Mouse (Mus musculus) MEL (cell line): ENCODE measurements at regions not wholly inside any gene's neighbourhood (a gene's known extent, or its start where the extent isn't known, plus 50 kb on each side); places are given as distances from the start of the nearest gene placed in this dataset.

Experiments
- DNase-seq: peaks from one replicate; pipeline ENCODE4 v3.0.0; 2011; ENCODE audit warnings: low read depth, low spot score
- H3K27ac ChIP-seq: 2 replicates; pipeline ENCODE4 v1.5.1; 2012; ENCODE audit warnings: low read depth, mild to moderate bottlenecking, control low read depth, low read length, moderate library complexity; ENCODE audit not compliant: control insufficient read depth
- H3K27me3 ChIP-seq, 2 experiments: fragments of 150-350 bp in 1 of 2; sonication (generic) in 1 of 2; 2 replicates each; pipeline ENCODE4 v1.6.1; 2012; ENCODE audit warnings: low read length in 2 of 2, mild to moderate bottlenecking in 2 of 2, improper control_type of control experiment in 1 of 2, moderate library complexity in 1 of 2; ENCODE audit not compliant: insufficient read depth in 2 of 2, control insufficient read depth in 1 of 2
- H3K36me3 ChIP-seq, 2 experiments: 2 replicates each; pipeline ENCODE4 v1.6.1; 2012 to 2014; ENCODE audit warnings: low read length in 2 of 2, improper control_type of control experiment in 1 of 2, inconsistent platforms in 1 of 2, mild to moderate bottlenecking in 1 of 2; ENCODE audit not compliant: insufficient read depth in 2 of 2, control insufficient read depth in 1 of 2
- H3K4me1 ChIP-seq, 2 experiments: fragments of 150-350 bp in 1 of 2; sonication (generic) in 1 of 2; 2 replicates each; pipeline ENCODE4 v1.6.1; 2012; ENCODE audit warnings: low read length in 2 of 2, improper control_type of control experiment in 1 of 2, mild to moderate bottlenecking in 1 of 2; ENCODE audit not compliant: insufficient read depth in 2 of 2, control insufficient read depth in 1 of 2
- H3K4me3 ChIP-seq, 2 experiments: fragments of 150-350 bp in 1 of 2; sonication (generic) in 1 of 2; 2 replicates each; pipeline ENCODE4 v1.5.1; 2012; ENCODE audit warnings: low read depth in 2 of 2, low read length in 2 of 2, mild to moderate bottlenecking in 2 of 2, moderate library complexity in 2 of 2, control low read depth in 1 of 2, improper control_type of control experiment in 1 of 2; ENCODE audit not compliant: control insufficient read depth in 1 of 2, insufficient read depth in 1 of 2
- H3K79me2 ChIP-seq: 2 replicates; pipeline ENCODE4 v1.6.1; 2012; ENCODE audit warnings: mild to moderate bottlenecking, low read length, moderate library complexity; ENCODE audit not compliant: control insufficient read depth, poor library complexity, insufficient read depth
- H3K9ac ChIP-seq: 2 replicates; pipeline ENCODE4 v1.6.1; 2012; ENCODE audit warnings: low read depth, mild to moderate bottlenecking, control low read depth, low read length, moderate library complexity; ENCODE audit not compliant: control insufficient read depth, poor library complexity, severe bottlenecking
- H3K9me3 ChIP-seq: fragments of 150-350 bp; sonication (generic); replicated peaks from 2 replicates; pipeline ENCODE4 v1.6.1; 2012; ENCODE audit warnings: mild to moderate bottlenecking, low read length, improper control_type of control experiment, moderate library complexity; ENCODE audit not compliant: insufficient read depth
- BHLHE40 ChIP-seq: IDR thresholded peaks from 2 replicates; pipeline ENCODE4 v1.6.1; 2012; ENCODE audit warnings: low read depth, mild to moderate bottlenecking, inconsistent platforms, low read length, improper control_type of control experiment, borderline replicate concordance
- CHD1 ChIP-seq: IDR thresholded peaks from 2 replicates; pipeline ENCODE4 v1.6.1; 2012; ENCODE audit warnings: low read depth, mild to moderate bottlenecking, inconsistent platforms, low read length, improper control_type of control experiment
- CHD2 ChIP-seq: IDR thresholded peaks from 2 replicates; pipeline ENCODE4 v1.6.1; 2011; ENCODE audit warnings: low read length, improper control_type of control experiment
- CTCF ChIP-seq, 3 experiments: IDR thresholded peaks in 2 of 3; conservative IDR thresholded peaks in 1 of 3; 2 replicates each; pipeline ENCODE4 v1.5.1; 2011 to 2012; ENCODE audit warnings: low read length in 3 of 3, low read depth in 2 of 3, mild to moderate bottlenecking in 2 of 3, improper control_type of control experiment in 1 of 3, inconsistent platforms in 1 of 3, mixed read lengths in 1 of 3, moderate library complexity in 1 of 3; ENCODE audit not compliant: control insufficient read depth in 1 of 3, insufficient read depth in 1 of 3, poor library complexity in 1 of 3, severe bottlenecking in 1 of 3
- E2F4 ChIP-seq: IDR thresholded peaks from 2 replicates; pipeline ENCODE4 v1.6.1; 2011; ENCODE audit warnings: low read depth, low read length, improper control_type of control experiment, borderline replicate concordance
- EP300 ChIP-seq, 2 experiments: IDR thresholded peaks; 2 replicates each; pipeline ENCODE4 v1.6.1; 2011; ENCODE audit warnings: improper control_type of control experiment in 2 of 2, low read length in 2 of 2, low read depth in 1 of 2, mild to moderate bottlenecking in 1 of 2
- ETS1 ChIP-seq: IDR thresholded peaks from 2 replicates; pipeline ENCODE4 v1.6.1; 2012; ENCODE audit warnings: low read depth, mild to moderate bottlenecking, inconsistent platforms, low read length, improper control_type of control experiment, moderate library complexity
- GABPA ChIP-seq: IDR thresholded peaks from 2 replicates; pipeline ENCODE4 v1.6.1; 2012; ENCODE audit warnings: low read depth, mild to moderate bottlenecking, inconsistent platforms, low read length, improper control_type of control experiment, moderate library complexity
- GATA1 ChIP-seq: IDR thresholded peaks from 2 replicates; pipeline ENCODE4 v1.6.1; 2011; ENCODE audit warnings: low read depth, low read length, improper control_type of control experiment
- HCFC1 ChIP-seq: IDR thresholded peaks from 2 replicates; pipeline ENCODE4 v1.6.1; 2012; ENCODE audit warnings: low read depth, mild to moderate bottlenecking, inconsistent platforms, low read length, improper control_type of control experiment, moderate library complexity
- JUND ChIP-seq: IDR thresholded peaks from 2 replicates; pipeline ENCODE4 v1.6.1; 2011; ENCODE audit warnings: low read depth, mild to moderate bottlenecking, improper control_type of control experiment, low read length
- KAT2A ChIP-seq: conservative IDR thresholded peaks from 2 replicates; pipeline ENCODE4 v1.6.1; 2012; ENCODE audit warnings: low read depth, low read length, improper control_type of control experiment, inconsistent platforms
- MAFK ChIP-seq: IDR thresholded peaks from 2 replicates; pipeline ENCODE4 v1.6.1; 2011; ENCODE audit warnings: low read depth, mild to moderate bottlenecking, low read length, improper control_type of control experiment, borderline replicate concordance
- MAX ChIP-seq: IDR thresholded peaks from 2 replicates; pipeline ENCODE4 v1.6.1; 2011; ENCODE audit warnings: low read length, improper control_type of control experiment
- MAZ ChIP-seq: IDR thresholded peaks from 2 replicates; pipeline ENCODE4 v1.6.1; 2012; ENCODE audit warnings: low read depth, mild to moderate bottlenecking, inconsistent platforms, low read length, improper control_type of control experiment
- MEF2A ChIP-seq: IDR thresholded peaks from 2 replicates; pipeline ENCODE4 v1.6.1; 2014; ENCODE audit warnings: low read depth, mild to moderate bottlenecking, inconsistent platforms, low read length, improper control_type of control experiment; ENCODE audit not compliant: poor library complexity, insufficient replicate concordance, severe bottlenecking; ENCODE audit errors: extremely low read depth
- MXI1 ChIP-seq: IDR thresholded peaks from 2 replicates; pipeline ENCODE4 v1.6.1; 2011; ENCODE audit warnings: mild to moderate bottlenecking, low read depth, low read length, improper control_type of control experiment
- NELFE ChIP-seq: IDR thresholded peaks from 2 replicates; pipeline ENCODE4 v1.6.1; 2011; ENCODE audit warnings: low read depth, low read length, improper control_type of control experiment
- NRF1 ChIP-seq: IDR thresholded peaks from 2 replicates; pipeline ENCODE4 v1.6.1; 2014; ENCODE audit warnings: low read depth, mild to moderate bottlenecking, inconsistent platforms, low read length, improper control_type of control experiment, moderate library complexity; ENCODE audit not compliant: poor library complexity, insufficient read depth, severe bottlenecking
- POLR2A ChIP-seq, 2 experiments: IDR thresholded peaks; 2 replicates each; pipeline ENCODE4 v1.6.1; 2011 to 2012; ENCODE audit warnings: low read length in 2 of 2, mild to moderate bottlenecking in 2 of 2, control low read depth in 1 of 2, improper control_type of control experiment in 1 of 2, low read depth in 1 of 2, moderate library complexity in 1 of 2; ENCODE audit not compliant: control insufficient read depth in 1 of 2, insufficient read depth in 1 of 2, poor library complexity in 1 of 2
- POLR2AphosphoS2 ChIP-seq: IDR thresholded peaks from 2 replicates; pipeline ENCODE4 v1.6.1; 2011; ENCODE audit warnings: low read length, improper control_type of control experiment
- RCOR1 ChIP-seq: IDR thresholded peaks from 2 replicates; pipeline ENCODE4 v1.6.1; 2012; ENCODE audit warnings: low read depth, mild to moderate bottlenecking, inconsistent platforms, low read length, improper control_type of control experiment
- SMC3 ChIP-seq: IDR thresholded peaks from 2 replicates; pipeline ENCODE4 v1.6.1; 2011; ENCODE audit warnings: low read depth, low read length, improper control_type of control experiment
- TCF12 ChIP-seq: IDR thresholded peaks from 2 replicates; pipeline ENCODE4 v1.6.1; 2014; ENCODE audit warnings: low read depth, mild to moderate bottlenecking, inconsistent platforms, low read length, improper control_type of control experiment, moderate library complexity
- UBTF ChIP-seq: IDR thresholded peaks from 2 replicates; pipeline ENCODE4 v1.6.1; 2012; ENCODE audit warnings: low read depth, mild to moderate bottlenecking, inconsistent platforms, low read length, improper control_type of control experiment, moderate library complexity, borderline replicate concordance; ENCODE audit not compliant: insufficient read depth
- USF1 ChIP-seq: IDR thresholded peaks from 2 replicates; pipeline ENCODE4 v1.6.1; 2014; ENCODE audit warnings: low read depth, mild to moderate bottlenecking, inconsistent platforms, low read length, improper control_type of control experiment, moderate library complexity
- ZC3H11A ChIP-seq: IDR thresholded peaks from 2 replicates; pipeline ENCODE4 v1.6.1; 2012; ENCODE audit warnings: low read depth, mild to moderate bottlenecking, inconsistent platforms, low read length, improper control_type of control experiment
- ZMIZ1 ChIP-seq: IDR thresholded peaks from 2 replicates; pipeline ENCODE4 v1.6.1; 2012; ENCODE audit warnings: low read depth, mild to moderate bottlenecking, inconsistent platforms, low read length, improper control_type of control experiment, moderate library complexity
- ZNF384 ChIP-seq: IDR thresholded peaks from 2 replicates; pipeline ENCODE4 v1.6.1; 2012; ENCODE audit warnings: low read depth, mild to moderate bottlenecking, inconsistent platforms, low read length, improper control_type of control experiment

GRCm38 (mm10) chr16:30118876-30119275, 54.7 kb downstream of the Hes1 start:
- H3K79me2 ChIP-seq, result no peaks in the 10 kb centered on the region
- no peak overlapping the region for H3K4me3 ChIP-seq
- no peaks in the 10 kb centered on the region for H3K36me3 ChIP-seq
- H3K9ac ChIP-seq, result no peak overlapping the region
- H3K27ac ChIP-seq, result no peak overlapping the region
- peaks cover 7 to 8% of the 10 kb centered on the region in 2 experiments for H3K27me3 ChIP-seq
- TF ChIP-seq CHD2, result no peak
- no peak for TF ChIP-seq NRF1
- no peak for TF ChIP-seq CTCF (IDR thresholded peaks at IDR 0.05 in 2 of 3, conservative IDR thresholded peaks at IDR 0.05 in 1 of 3; ENCODE audit: control insufficient read depth in 1 of 3, insufficient read depth in 1 of 3, low read depth in 2 of 3, low read length in 3 of 3, poor library complexity in 1 of 3, severe bottlenecking in 1 of 3)
- TF ChIP-seq ZC3H11A, result no peak
- TF ChIP-seq EP300 (IDR thresholded peaks at IDR 0.05; ENCODE audit: low read depth in 1 of 2, low read length in 2 of 2), result no peak
- no peak for TF ChIP-seq GABPA
- no peak for TF ChIP-seq JUND
- TF ChIP-seq NELFE, result no peak
- TF ChIP-seq GATA1, result no peak
- TF ChIP-seq SMC3, result no peak
- no peak for TF ChIP-seq ZNF384
- no peak for TF ChIP-seq TCF12
- TF ChIP-seq HCFC1, result no peak
- no peak for TF ChIP-seq MAFK
- TF ChIP-seq MEF2A, result no peak
- TF ChIP-seq USF1, result no peak
- TF ChIP-seq ETS1, result no peak
- no peak for TF ChIP-seq MXI1
- no peak for TF ChIP-seq POLR2A (IDR thresholded peaks at IDR 0.05; ENCODE audit: control insufficient read depth in 1 of 2, insufficient read depth in 1 of 2, low read depth in 1 of 2, low read length in 2 of 2, poor library complexity in 1 of 2)
- no peak for TF ChIP-seq MAZ
- DNase-seq, result no peak
- H3K9me3 ChIP-seq, result no peaks in the 10 kb centered on the region
- no peaks in the 10 kb centered on the region for H3K4me1 ChIP-seq

DNA sequence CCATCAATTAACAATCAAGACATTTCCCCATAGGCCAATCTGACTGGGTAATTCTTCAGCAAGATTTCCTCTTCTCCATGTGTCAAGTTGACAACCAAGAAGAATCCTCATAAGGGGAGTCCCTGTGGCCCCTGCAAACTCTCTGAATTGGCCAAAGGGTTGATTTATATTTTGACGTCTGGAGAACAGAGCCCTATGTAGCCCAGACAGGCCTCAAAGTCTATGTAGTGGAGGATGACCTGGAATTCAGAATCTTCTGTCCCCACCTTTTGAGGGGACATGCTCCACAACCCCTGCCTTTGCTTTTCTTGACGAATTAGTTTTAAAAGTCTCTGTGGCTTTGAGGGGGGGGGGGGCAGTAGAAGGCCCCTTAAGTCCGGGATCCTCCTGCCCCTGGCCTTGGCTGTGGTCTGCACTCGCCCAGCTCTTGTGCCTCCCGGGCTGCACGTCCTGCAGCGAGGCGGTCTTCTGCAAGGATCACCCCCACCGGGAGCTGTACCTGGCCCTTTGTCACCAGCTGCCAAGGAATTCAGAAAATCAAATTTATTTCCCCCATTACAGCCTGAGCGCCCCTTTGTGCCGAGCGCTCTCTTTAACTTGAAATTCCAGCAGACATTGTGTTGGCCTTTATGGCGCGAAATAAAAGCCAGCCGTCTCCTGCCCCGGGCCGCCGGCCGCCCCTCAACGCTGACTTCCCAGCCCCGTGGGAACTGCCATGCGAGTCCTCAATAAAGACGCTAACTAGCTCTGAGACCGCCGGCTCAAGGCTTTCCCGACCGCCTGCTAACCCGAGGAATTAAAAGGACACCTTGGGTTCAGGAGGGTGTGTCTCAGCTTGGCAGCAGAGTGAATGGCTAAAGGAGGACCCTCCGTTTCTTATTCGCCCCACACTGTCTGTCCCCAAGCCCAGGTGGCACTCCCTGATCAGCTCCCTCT, 56.4 kb downstream of the Hes1 start:
- no peak overlapping the region for H3K9ac ChIP-seq
- no peak overlapping the region for H3K4me3 ChIP-seq
- no peaks in the 10 kb centered on the region for H3K9me3 ChIP-seq
- H3K36me3 ChIP-seq, result no peaks in the 10 kb centered on the region
- DNase-seq, result no peak
- H3K4me1 ChIP-seq, result no peaks in the 10 kb centered on the region
- H3K79me2 ChIP-seq, result no peaks in the 10 kb centered on the region
- H3K27me3 ChIP-seq, result peaks cover 4 to 8% of the 10 kb centered on the region in 2 experiments
- no peak overlapping the region for H3K27ac ChIP-seq
- no peak for TF ChIP-seq ZMIZ1
- no peak for TF ChIP-seq EP300 (IDR thresholded peaks at IDR 0.05; ENCODE audit: low read depth in 1 of 2, low read length in 2 of 2)
- TF ChIP-seq BHLHE40, result no peak
- no peak for TF ChIP-seq TCF12
- TF ChIP-seq UBTF, result no peak
- no peak for TF ChIP-seq CTCF (IDR thresholded peaks at IDR 0.05 in 2 of 3, conservative IDR thresholded peaks at IDR 0.05 in 1 of 3; ENCODE audit: control insufficient read depth in 1 of 3, insufficient read depth in 1 of 3, low read depth in 2 of 3, low read length in 3 of 3, poor library complexity in 1 of 3, severe bottlenecking in 1 of 3)
- no peak for TF ChIP-seq E2F4
- TF ChIP-seq ETS1, result no peak
- TF ChIP-seq CHD1, result no peak
- TF ChIP-seq KAT2A, result no peak
- TF ChIP-seq MEF2A, result no peak
- no peak for TF ChIP-seq POLR2AphosphoS2
- no peak for TF ChIP-seq NELFE
- no peak for TF ChIP-seq NRF1
- TF ChIP-seq JUND, result no peak
- no peak for TF ChIP-seq RCOR1
- TF ChIP-seq MAX, result no peak
- no peak for TF ChIP-seq USF1
- no peak for TF ChIP-seq GATA1
